In the genomic region with DNA sequence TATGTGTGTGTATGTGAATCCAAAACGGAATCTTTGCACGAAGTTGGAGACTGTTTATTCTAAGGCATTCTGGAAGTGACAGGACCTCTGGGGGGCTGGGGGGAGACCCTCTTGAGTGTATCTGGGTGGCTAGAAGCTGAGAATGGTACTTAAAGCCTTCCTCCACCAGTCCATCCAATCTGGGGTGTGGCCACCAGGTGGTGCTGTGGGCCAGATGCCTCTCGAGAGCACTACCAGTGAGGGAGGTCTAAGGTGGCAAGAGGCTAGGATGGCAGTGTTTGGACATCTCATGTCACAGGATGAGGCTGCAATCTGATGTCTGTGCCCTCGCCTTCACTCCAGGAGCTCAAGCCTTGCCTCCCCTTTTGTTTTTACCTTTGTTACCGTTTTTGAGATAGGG, we compare ENCODE assay signal across 9 mouse cellular contexts. TPM values are rescaled to one million over a fixed set of nuclear protein-coding genes. Genes with fewer than 3 reads are reported as not detected.
A peak's percentile ranks its signal among the peaks of the same experiment; 100 is the strongest.
DNase-seq lines count a peak whose midpoint lies in the region; TF ChIP-seq lines count a peak whose summit lies in the region.
"Had no signal": no experiment of that assay in that cellular context is flagged by ENCODE, and none has a peak within 500 bp of the region (broad histone marks: within the 10 kb centered on the region; RNA-seq: fewer than 3 reads in every experiment).

No protein-coding gene starts in this region.

- H3K27ac ChIP-seq in ES-Bruce4 (ENCODE audit: insufficient read depth, low read length) = no peak overlapping the region
- H3K27ac ChIP-seq: limb, embryonic 15.5 days had no signal

- no peaks in the 10 kb centered on the region for H3K27me3 ChIP-seq in ES-Bruce4 (ENCODE audit: control insufficient read depth, insufficient read depth, low read length, poor library complexity, severe bottlenecking)
- H3K27me3 ChIP-seq: limb, embryonic 15.5 days had no signal

- no peak overlapping the region for H3K9ac ChIP-seq in ES-Bruce4 (ENCODE audit: low read depth, poor library complexity, severe bottlenecking)
- H3K9ac ChIP-seq: limb, embryonic 15.5 days had no signal

- no peak overlapping the region for H3K4me3 ChIP-seq in ES-Bruce4 (ENCODE audit: low read depth, low read length)
- H3K4me3 ChIP-seq: limb, embryonic 15.5 days had no signal

- TF ChIP-seq EP300 in ES-Bruce4 (IDR thresholded peaks at IDR 0.05; ENCODE audit: insufficient read depth, low read depth, low read length) = no peak

- peak; percentile 94 for DNase-seq in adrenal gland, postnatal 10 days
- DNase-seq in embryo, embryonic 11.5 days (ENCODE audit: low read depth, low spot score) = peak; percentile 64
- DNase-seq in heart, adult 8-10 months (ENCODE audit: low spot score) = peak; percentile 82
- peak; percentile 61 to 85 for DNase-seq in layer of hippocampus, adult 18-20 months (ENCODE audit: low spot score in 2 of 2)
- peak; percentile 90 for DNase-seq in lung, postnatal 10 days
- peak; percentile 67 for DNase-seq in right cerebral cortex, postnatal 25 days
- peak; percentile 79 to 85 for DNase-seq in urinary bladder, postnatal 36 days (ENCODE audit: low spot score in 2 of 2)

- no peaks in the 10 kb centered on the region for H3K36me3 ChIP-seq in ES-Bruce4 (ENCODE audit: control insufficient read depth, insufficient read depth, low read length, poor library complexity, severe bottlenecking)

- H3K4me1 ChIP-seq in ES-Bruce4 (ENCODE audit: control insufficient read depth, insufficient read depth, low read length) = no peaks in the 10 kb centered on the region

- no peaks in the 10 kb centered on the region for H3K9me3 ChIP-seq in ES-Bruce4 (replicated peaks; ENCODE audit: control insufficient read depth, insufficient read depth, low read length, poor library complexity, severe bottlenecking)
- H3K9me3 ChIP-seq: limb, embryonic 15.5 days had no signal

- peak; percentile 96 for TF ChIP-seq CTCF in ES-Bruce4 (IDR thresholded peaks at IDR 0.05; ENCODE audit: low read depth, low read length)

- no peak for TF ChIP-seq POLR2A in ES-Bruce4 (IDR thresholded peaks at IDR 0.05; ENCODE audit: insufficient read depth, low read length)

RNA-seq across cellular contexts. Expression of a gene that starts 12.0 kb away (rescaled TPM):
- 17.5 TPM in 2 replicates for polyA plus RNA-seq in ES-Bruce4 (2011; ENCODE audit: insufficient read depth, insufficient read length, low read depth, missing spikeins)
- total RNA-seq in adrenal gland, postnatal 10 days (2021) = 1 to 10 TPM; 7.0 to 7.2 TPM
- total RNA-seq in heart, adult 8-10 months (2022) = 1 to 10 TPM; 1.9 to 2.8 (median 2.5) TPM
- total RNA-seq in layer of hippocampus, adult 18-20 months (2021) = 1 to 10 TPM; 1.1 to 1.6 TPM

RNA-seq across cellular contexts. Expression of a gene that starts 28.1 kb away (rescaled TPM):
- polyA plus RNA-seq in ES-Bruce4 (2011; ENCODE audit: insufficient read depth, insufficient read length, low read depth, missing spikeins) = 18.4 and 19.2 TPM in 2 replicates
- 10 to 100 TPM; 18.4 to 20.7 TPM for total RNA-seq in adrenal gland, postnatal 10 days (2021)
- total RNA-seq in heart, adult 8-10 months (2022) = 10 to 100 TPM in 3 of 4 experiments, 1 to 10 TPM in 1; 7.6 to 13.8 (median 12.4) TPM
- total RNA-seq in layer of hippocampus, adult 18-20 months (2021) = 10 to 100 TPM; 18.1 to 24.9 TPM
